Mouse (Mus musculus): ENCODE data around the gene Atp1a4.
A peak's percentile ranks its signal among the peaks of the same experiment; 100 is the strongest.
"Not testable (repeated sequence)": the region's sequence is repeated elsewhere in the genome, so short reads cannot be mapped to it uniquely, and the experiment has no call there.

Atp1a4 gene

DNA sequence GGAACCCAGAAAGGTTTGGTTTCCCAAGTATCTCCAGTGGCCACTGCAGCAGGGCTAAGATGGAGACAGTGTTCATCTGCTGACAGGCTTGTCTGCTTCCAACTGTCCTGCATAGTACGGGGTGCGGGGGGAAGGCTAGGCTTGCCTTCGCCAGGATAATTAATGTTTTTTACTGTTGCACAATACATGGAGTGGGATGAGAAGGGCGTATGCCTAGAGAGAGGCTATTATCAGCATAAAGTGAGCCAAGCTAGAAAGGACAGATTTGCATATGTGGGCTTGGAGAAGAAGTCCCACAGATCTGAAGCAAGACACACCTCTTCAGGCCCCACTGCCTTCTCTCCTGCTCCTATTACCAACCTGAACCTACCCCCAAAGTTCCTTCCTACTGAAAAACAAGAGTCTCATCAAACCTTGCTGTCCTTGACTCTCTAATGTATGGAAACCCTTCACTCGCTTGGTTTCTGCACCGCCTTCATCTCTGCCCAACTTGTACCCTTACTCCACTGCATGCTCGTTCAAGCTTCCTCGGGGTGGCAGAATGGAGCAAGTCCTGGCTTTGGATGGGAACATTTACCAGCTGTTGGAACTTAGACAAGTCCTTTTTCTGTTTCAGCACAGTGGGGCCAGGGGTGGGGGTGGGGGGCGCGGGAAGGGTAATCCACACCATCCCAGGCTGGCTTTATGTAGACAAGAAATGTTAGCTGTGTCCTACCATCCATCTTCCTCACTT lies 23.5 kb upstream of the Atp1a4 start:
- no peak for DNase-seq (ENCODE audit: low spot score)

DNA sequence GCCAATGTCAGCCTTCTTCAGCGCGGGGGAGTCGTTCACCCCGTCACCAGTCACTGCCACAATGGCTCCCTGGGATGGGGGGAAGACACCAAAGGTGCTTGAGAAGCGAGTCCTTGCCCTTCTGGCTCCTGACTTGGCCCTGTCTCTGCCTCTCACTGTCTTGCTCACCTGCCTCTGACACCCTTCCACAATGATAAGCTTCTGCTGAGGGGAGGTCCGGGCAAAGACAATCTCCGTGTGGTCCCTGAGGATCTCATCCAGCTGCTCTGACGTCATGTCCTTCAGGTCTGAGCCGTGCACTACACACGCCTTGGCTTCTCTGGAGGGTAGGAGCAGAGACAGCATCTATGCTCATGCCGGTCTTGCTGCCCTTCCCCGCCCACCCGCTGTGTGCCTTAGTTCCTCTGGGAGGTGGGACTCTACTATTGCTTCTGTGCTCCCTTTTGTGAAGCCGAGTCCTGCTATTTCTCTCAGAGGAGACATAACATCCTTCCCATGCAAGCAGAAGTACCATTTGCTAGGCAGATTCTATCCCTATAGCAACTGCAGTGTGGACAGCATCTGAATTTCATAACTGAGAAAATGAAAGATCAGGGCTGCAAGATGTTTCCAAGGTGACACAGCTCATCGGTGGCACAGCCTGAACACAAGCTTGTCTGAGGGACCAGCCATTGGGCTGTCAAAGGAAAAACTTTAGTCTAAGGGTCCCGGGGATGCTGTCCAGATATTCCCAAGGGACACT lies 21.7 kb upstream of the Atp1a4 start:
- no peak for DNase-seq (ENCODE audit: low spot score)

DNA sequence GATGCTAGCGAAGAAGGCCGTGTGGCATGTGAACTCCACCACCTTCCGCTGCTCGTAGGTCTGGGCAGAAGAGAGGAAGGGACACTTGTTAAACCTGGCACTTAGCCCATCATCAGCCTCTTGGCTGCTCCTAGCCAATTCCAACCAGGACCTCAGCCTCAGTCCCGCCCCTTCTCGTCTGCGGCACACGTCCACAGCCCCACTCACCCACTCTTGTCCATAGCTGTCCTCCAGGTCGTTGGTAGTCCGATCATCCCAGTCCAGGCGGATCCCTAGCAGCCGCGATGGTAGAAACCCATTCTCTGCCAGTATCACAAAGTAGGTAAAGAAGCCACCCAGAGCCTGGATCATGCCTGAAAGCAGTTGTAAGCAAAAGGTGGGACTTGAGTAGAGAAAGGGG lies 20.1 kb upstream of the Atp1a4 start:
- DNase-seq (ENCODE audit: low spot score), result no peak

DNA sequence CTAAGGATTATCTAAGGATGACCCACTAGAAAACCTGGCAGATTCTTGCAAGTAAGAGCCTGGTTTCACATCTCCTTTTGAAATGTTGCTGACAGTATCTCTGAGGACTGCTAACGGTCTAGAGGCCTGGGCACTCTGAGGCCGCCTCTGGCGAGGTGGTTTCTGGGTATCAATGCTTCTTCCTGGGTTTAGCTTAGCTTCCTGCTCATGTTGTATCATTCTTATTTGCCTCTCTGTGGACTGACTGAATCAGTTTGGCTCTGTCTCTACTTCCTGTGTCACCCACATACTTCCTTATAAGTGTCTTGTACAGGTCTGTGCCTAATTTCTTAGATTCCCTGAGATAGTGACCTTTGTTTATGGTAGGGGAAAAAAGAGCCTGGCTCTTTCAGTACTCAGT lies 19.0 kb upstream of the Atp1a4 start:
- no peak for DNase-seq (ENCODE audit: low spot score)

DNA sequence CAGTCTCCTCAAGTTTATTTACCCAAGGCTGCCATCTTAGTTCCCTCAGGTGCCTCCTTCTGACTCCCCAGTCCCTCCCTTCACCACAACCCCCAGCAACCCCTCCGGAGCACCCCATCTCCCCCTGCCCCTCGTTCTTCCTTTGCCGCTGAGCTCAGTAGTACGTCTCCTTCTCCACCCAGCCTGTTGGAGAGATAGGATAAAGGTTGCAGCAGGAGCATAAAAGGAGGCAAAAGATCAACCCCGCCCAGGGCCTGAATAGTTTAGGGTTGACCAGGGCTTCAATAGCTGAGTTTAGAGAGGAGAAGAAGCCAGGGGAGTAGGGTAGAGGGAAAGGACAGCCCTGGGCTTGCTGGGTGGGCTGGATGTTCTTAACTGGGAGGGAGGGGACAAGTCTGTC lies 16.3 kb upstream of the Atp1a4 start:
- no peak for DNase-seq (ENCODE audit: low spot score)

DNA sequence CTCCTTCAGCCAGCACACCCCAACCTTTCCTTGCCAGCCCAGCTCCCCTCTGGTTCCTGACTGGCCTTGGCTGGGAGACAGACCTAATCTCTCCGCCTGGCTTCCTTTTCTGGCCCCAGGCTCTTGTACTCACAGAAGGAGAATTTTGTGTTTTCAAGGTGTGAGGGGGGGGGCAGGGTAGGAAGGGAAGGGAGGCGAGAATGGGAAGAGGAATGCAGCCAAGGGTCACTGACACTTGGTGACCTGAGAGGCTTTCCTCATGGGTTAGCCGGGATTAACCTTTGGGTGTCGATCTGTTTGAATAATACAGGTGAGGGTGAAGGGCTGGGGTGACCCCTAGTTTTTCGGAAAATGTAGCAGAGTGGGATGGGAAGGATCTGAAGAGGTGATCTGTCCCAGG lies 15.9 kb upstream of the Atp1a4 start:
- peak; percentile 30 for DNase-seq (ENCODE audit: low spot score)

DNA sequence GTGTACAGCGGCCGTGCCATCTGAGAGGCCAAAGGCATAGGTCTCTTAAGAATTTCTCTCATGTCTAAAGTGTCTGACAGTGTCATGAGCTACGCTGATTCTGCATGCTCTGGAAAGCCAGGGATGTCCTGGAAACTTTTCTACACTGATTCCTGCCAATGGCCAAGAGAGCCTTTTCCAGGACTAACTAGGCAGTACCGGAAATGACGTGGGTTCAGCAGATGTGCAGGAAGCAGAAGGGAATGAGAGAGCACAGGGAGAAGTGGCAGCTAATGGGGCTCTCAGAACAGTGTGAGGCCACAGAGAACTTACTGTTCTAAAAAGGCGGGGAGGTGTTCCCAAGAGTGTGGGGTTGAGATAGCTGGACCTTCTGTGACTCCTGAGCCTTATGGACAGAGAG lies 15.2 kb upstream of the Atp1a4 start:
- DNase-seq (ENCODE audit: low spot score), result no peak

DNA sequence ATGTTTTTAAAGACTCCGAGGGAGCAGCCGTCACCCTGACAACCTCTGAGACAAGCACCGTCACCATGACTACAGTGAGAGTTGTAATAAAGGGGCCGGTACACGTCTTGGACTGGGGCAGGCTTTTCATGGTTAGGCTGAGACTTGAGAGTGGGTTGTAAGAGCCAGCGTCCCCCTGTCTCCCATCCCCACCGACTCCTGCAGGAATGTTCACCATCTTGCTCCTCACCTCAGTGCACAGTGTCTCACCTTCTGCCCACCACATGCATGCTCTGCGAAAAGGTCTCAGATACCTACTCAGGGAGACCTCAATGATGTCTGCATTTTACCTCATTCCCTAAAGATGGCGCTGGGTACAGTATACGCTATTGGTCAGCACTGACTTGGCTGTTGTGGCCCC lies 13.6 kb upstream of the Atp1a4 start:
- DNase-seq (ENCODE audit: low spot score), result no peak

DNA sequence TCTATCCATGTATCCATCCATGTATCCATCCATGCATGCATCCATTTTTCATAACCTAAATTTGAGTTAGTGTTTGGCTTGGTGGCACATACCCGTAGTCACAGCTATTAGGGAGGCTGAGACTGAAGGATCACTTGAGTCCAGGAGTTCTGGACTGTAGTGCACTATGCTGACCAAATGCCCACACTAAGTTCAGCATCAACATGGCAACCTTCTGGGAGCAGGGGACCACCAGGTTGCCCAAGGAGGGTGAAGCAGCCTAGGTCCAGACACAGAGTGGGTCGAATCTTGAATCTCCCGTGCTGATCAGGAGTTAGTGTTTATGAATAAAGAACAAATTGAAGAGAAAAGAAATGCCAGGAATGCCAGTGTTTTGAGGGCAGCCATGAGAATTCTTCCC lies 13.0 kb upstream of the Atp1a4 start:
- no peak for DNase-seq (ENCODE audit: low spot score)

DNA sequence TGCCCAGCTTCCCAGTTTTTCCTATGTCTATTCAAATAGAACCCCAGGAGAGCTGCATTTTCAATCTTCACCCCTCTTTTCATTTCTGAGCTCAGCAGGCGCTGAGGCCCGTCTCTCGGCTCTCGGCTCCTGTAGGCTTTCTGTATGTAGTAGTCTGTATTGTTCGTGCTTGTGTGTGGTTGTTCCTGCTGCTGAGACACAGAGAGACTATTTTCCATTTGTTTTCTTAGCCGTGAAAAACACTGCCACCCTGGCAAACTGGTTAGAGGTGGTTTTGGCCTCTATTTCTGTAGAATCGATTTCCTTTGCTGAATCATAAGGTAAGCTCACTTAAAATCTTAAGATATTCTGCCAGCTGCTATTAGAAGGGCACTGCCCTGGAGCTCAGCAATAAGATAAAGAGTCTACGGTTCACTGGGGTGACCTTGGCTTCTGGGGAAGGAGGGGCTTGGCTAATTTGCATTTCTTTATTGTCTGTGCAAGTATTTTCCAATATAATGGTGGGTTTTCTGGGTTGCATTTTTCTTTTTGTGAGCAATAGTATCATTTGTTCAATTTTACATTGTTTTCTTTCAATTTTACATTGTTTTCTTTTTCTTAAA lies 3.4 kb upstream of the Atp1a4 start, which contains the start of gene Igsf8:
Igsf8 (plus strand) TSS at position 165 of the 602 bp plus-strand sequence.
- no peak for DNase-seq (ENCODE audit: low spot score)

DNA sequence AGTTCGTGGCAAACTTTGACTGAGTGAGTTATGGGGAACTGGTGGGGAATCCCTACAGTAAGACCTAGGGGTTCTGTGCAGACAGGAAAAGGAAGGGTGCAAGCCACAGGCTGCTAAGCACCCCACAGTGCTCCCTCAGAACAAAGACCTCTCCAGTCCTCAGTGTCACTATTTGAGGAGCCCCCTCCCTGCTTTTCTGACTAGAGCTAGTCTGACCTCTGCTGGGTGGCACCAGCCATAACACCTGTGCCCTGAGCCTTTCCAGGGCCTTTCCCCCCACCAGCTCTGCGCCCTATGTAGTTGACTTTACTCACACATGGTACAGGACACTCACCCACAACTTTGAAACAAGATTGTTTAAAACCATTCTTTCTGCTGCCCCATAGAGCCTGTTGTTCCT lies 10.5 kb downstream of the Atp1a4 start:
- no peak for DNase-seq (ENCODE audit: low spot score)

DNA sequence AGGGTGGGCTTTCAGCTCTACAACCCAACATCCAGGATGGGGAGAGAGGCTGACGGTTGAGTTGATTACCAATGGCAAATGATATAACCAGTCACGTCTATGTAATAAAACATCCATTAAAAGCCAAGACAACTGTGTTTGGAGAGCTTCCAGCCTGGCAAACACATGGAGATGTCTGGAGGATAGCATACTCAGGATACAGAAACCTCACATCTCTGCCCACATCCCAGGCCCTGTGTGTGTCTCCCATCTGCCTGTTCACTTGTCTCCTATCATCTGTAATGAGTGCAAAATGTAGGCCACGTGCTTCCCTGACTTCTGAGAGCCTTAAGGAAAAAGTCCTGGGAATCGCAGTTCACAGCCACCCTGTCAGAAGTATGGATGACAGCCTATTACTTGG lies 11.0 kb downstream of the Atp1a4 start:
- DNase-seq (ENCODE audit: low spot score), result no peak

DNA sequence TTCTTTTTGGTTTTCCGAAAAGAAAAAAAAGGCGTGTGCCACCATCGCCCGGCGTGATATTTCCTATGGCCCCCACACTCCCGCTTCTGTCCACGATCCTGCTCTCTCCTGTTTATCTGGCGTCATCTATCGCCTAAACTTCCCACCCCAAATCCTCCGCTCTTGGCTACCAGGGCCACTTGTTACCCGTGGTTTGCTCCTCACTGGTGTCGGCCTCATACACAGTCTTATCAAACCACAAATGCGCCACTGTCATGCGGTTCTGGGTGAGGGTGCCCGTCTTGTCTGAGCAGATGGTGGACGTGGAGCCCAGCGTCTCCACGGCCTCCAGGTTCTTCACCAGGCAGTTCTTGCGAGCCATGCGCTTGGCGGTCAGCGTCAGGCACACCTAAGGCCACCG lies 13.6 kb downstream of the Atp1a4 start:
- DNase-seq (ENCODE audit: low spot score), result not testable (repeated sequence)

DNA sequence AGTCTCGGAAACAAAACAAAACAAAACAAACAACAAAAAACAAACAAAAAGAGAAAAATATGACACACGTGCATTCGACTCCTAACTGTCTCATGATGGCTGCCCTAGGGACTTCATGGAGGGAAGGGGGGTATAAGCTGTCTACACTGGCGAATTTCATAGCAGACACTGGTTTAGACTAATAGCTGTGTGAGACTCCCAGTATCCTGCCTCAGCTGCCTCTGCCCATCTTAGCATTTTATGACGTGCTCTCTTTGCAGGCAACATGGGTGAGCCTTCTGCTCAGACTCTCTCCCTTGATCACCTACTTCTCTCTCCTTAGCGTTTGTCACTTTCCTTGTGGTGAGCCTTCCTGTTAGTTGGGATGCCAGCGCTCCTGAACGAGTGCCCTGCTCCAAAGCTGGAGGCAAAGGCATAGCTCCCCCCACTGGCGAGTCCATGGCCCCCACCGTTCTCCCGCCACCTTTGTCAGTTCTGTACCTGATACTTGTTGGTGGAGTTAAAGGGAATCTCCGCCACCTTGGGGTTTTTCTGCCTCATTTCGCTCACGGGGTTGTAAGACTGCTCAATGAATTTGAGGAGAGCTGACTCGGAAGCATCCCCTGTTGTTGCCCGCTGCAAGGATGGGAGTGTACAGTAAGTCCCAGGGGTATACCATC lies 14.5 kb downstream of the Atp1a4 start:
- DNase-seq (ENCODE audit: low spot score), result no peak

DNA sequence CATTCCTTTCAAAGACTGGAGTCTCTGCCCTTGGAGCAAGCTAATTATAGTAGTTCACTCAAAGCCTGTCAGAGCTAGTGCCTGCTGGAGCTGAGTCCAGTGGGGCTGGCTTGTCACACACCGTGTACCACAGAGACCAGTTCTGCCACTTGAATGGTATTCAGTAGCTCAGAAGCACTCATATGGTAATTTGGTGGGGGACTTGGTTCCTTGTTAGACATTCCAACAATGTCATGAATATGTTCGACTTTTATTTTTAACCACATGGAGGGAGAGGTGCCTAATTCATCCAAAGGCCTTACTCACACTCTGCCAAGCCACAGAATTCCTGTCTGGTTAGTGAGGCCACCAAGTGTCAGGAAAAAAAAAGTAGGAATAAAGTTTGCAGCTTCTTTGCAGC lies 15.8 kb downstream of the Atp1a4 start:
- no peak for DNase-seq (ENCODE audit: low spot score)

DNA sequence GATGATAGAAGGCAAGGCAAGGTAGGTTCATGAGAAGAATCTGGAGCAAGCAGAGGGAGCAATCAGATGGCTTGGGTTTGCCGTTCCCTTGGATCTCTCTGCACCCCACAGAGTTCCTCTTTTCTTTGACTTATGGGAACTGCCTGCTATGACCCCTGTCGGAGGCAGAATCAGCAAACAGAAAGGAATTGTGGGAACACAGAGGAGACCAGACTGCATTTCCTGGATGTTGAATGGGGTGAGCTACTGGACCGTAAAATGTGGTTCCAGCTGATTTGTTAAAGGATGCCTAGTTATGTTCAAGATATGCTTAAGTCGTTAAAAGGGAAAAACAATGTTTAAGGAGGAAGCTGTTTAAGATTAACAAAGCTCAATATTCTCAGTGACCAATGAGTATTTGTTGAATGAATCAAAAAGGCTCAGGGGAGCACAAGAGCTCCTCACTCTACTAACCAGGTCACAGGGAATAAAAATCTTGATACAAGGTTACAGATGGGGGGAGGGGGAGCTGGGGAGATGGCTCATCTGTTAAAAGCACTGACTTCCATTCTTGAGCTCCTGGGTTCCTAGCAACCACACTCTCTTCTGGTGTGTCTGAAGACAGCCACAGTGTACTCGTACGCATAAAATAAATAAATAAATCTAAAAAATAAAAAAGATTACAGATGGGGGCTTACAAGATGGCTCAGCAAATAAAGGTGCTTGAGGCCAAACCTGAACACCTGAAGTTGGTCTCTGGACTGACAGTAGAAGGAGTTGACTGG lies 17.1 kb downstream of the Atp1a4 start:
- no peak for DNase-seq (ENCODE audit: low spot score)

DNA sequence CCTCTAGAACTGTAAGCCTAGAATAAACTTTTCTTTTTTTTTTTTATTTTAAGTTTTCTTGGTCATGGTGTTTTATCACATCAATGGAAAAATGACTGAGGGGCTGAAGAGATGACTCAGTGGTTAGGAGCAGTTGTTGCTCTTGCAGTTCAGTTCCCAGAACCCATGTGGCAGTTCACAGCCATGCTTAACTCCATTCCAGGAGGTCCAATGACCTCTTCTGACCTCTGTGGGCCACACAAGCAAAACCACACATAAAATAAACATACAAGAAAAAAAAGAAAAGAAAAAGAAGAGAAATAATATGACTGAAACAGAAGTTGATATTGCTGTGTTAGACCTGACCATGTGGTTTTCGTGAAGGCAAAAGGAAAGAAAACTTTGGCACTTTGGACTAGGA lies 29.0 kb downstream of the Atp1a4 start:
- no peak for DNase-seq (ENCODE audit: low spot score)

DNA sequence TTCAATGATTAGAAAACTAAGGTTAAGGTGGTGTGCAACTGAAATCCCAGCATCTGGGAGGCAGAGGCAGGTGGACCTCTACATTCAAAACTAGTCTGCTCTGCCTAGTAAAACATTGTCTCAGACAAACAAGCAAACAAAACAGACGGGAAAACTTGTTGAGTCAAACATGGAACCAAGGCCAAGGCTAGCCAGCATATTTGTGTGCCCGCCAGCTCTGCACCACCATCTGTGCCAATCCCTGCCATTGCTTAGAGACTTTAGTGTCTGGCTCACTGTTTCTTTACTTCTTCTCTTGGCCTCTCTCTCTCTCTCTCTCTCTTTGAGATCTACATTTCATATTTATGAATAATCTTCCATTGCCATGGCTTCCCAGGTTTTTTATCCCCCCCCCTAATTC lies 30.0 kb downstream of the Atp1a4 start:
- DNase-seq (ENCODE audit: low spot score), result no peak

DNA sequence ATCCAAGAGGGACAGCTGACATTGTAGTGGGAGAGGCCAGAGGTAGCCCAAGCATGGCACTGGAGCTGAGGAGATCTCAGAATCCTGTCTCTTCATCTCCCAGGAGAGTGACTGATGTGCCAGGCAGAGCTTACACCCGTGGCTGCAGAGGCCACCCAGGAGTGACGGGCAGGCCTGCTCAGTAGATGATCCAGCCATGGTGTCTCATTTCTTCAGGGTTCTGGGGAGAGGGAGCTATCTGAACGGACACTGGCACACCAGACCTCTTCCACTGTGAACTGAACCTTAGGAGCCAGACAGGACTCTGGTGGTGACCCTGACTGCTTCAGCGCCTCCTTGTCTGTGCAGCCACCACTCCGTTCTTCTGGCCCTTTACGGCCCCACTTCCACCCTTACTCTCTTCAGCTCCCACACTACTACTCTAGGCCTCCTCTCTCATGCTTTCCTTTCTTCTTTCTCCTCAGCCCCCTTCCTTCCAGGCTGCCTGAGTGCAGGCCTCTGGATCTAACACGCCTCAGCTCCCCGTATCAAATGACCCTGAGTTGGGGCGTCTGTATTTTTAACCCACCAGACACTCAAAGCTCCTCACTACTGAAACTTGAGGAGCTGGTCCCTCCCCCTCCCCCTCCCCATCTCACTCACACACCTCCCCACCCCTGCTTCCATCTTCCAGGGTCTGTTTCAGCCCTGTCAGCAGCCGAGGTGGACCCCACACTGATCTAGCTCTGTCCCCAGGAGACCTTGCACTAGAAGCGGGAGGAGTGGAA lies 36.7 kb downstream of the Atp1a4 start:
- no peak for DNase-seq (ENCODE audit: low spot score)

DNA sequence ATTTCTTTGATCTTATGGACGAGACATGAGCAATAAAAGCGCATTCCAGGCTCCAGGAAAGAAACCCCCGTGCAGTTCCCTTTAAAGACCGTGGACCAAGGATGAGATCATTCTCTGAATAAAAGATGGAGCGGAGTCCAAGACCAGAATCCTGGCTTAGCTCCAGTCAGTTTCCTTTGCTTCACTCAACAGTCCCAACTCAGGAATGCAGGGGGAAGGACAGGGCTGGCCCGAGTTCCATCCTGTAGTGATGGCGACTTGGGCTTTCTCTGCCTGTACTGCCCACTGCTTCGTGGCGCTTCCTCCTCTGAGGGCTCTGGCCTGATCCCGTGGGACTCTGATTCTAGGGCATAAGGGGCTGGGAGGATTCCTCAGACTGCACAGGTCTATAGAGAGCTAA lies 37.8 kb downstream of the Atp1a4 start:
- DNase-seq (ENCODE audit: low spot score), result no peak

All from yolk sac, embryonic 10.5 days (tissue).